Mouse (Mus musculus): Measurements from ENCODE around the gene Ripk1.
"Not testable (repeated sequence)": the region's sequence is repeated elsewhere in the genome, so short reads cannot be mapped to it uniquely, and the experiment has no call there.

Gene Ripk1

GRCm38 (mm10) chr13:34037172-34038055 lies 35.3 kb downstream of the Ripk1 start, which contains the start of gene Bphl:
Bphl (plus strand) TSS chr13:34037597.
- CTCF ChIA-PET, result no interaction called here

- CTCF ChIA-PET, result no interaction called here
Observed at GRCm38 (mm10) chr13:34038056-34038432, 35.9 kb downstream of the Ripk1 start.

DNA sequence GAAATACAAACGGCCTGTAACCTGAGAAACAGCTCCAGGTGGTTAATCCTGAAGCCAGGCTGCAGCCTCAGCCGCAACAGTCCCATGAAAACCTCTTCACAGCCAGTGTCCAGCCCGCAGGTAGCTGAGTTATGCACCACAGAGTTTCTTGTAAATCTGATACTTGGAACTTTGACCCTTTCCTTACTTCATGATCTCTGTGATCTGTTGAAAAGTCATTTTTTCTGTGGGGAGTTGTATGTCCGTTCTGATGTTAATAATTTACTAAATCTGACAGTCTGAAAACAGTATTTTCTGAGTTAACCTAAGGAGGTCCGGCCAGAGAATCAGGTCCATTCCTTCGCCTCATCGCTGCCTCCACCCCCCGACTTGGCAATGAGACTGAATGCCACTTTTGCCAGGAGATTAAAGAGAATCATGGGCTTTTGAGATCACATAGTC lies 36.8 kb downstream of the Ripk1 start:
- CTCF ChIA-PET, result interaction anchor here (0.7 kb wide), 1 partner anchor 1477 kb away, joined by 3 read pairs; no protein-coding TSS in a partner anchor

- CTCF ChIA-PET, result no interaction called here
Observed at GRCm38 (mm10) chr13:34040091-34040490, 37.9 kb downstream of the Ripk1 start.

- CTCF ChIA-PET, result interaction anchor here (0.6 kb wide), 1 partner anchor 109 kb away, joined by 5 read pairs; no protein-coding TSS in a partner anchor
Observed at GRCm38 (mm10) chr13:34043716-34044393, 41.7 kb downstream of the Ripk1 start.

- CTCF ChIA-PET, result interaction anchor here (0.6 to 1.3 kb wide), 3 partner anchors 8 to 109 kb away, joined by 3 to 8 read pairs (median 4); no protein-coding TSS in a partner anchor
Observed at GRCm38 (mm10) chr13:34045511-34046249, 43.5 kb downstream of the Ripk1 start.

GRCm38 (mm10) chr13:34046421-34047012 lies 44.4 kb downstream of the Ripk1 start:
- CTCF ChIA-PET, result interaction anchor here (1.3 kb wide), 1 partner anchor 108 kb away, joined by 8 read pairs; no protein-coding TSS in a partner anchor

DNA sequence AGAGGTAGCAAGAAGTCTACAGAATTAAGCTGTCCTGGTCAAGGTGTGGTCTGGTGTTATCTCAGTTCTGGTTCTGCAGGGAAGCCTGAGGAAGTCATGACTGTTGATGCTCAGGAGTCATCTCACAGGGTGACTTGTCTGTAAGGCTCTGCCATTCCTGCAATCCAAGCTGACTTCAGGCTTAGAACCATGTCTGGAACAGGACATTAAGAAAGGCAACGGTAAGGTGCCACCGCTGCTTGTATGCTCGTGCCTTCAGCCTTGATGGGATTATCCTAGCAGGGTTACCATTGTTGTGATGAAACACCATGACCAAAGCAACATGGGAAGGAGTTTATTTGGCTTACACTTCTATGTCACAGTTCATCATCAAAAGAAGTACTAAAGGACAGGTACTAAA lies 45.4 kb downstream of the Ripk1 start:
- CTCF ChIA-PET, result no interaction called here

DNA sequence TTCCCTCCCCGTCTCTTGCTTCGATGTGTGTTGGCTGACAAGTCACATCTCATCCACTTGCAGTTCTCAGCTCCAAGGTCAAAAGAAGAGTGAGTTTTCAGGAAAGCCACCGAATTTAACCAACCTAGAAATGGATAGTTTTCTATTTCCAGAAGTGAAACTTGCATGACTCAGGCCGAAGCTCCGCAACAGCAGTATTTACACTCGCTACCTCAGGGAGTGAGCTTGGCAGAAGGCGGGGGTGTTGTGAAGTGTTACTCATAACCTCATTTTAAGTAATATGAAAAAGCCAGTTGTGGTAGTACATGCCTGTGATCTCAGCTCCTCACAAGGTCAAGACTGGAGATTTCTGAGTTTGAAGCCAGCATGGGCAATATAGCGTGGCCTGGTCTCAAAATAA lies 48.3 kb downstream of the Ripk1 start:
- CTCF ChIA-PET, result interaction anchor here (0.6 to 1.2 kb wide), 2 partner anchors 104 to 743 kb away, joined by 3 to 4 read pairs; no protein-coding TSS in a partner anchor

- CTCF ChIA-PET, result no interaction called here
Observed at GRCm38 (mm10) chr13:34051692-34052091, 49.5 kb downstream of the Ripk1 start.

DNA sequence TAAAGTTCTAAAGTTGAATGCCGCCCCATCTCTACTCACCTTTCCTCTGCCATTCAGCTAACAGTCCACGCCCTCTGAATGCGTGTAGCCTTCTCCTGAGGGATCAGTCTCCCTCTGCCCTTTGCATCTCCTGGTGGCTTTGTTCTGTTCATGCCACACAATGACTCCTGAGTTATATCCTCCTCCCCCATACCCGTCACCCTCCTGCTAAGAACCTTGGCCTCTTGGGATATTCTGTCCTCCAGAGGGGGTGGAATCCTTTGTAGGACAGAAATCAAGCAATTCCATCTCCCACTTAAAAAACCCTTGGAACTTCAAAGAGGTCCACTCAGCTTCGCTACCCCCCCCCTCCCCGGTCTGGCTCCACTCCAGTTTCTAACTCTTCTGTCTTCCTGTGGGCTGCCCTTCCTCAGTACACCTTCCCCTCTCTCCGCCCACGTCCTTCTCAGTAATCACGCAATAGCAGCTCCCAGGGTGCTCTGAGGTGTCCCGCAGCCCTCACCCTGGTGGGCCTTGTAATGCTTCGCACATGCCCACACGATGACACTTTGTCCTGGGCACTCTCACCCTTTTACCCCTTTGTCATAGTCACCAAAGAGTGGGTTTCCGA lies 51.6 kb downstream of the Ripk1 start:
- CTCF ChIA-PET, result interaction anchor here (0.6 kb wide), 2 partner anchors 9 to 257 kb away, joined by 3 to 18 read pairs; no protein-coding TSS in a partner anchor

DNA sequence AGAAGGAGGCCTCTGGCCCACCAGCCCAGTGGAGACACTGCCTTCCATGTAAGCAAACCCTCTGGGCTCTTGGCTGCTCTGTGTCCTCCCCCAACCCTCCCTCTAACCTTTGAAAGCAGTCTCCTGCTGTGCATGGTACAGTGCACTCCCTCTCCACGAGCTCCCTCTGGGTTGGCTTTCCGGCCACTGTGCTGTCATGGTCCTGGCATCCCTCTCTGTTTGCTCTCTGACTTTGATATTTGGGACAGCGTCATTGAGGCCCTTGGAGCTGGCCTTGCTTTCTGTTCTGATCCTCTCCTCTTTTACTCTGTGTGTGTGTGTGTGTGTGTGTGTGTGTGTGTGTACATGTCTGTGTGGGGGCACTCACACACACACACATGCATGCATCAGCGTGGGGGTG lies 52.2 kb downstream of the Ripk1 start:
- CTCF ChIA-PET, result interaction anchor here (0.6 to 1.0 kb wide), 4 partner anchors 22 to 257 kb away, joined by 3 to 18 read pairs (median 4); no protein-coding TSS in a partner anchor

DNA sequence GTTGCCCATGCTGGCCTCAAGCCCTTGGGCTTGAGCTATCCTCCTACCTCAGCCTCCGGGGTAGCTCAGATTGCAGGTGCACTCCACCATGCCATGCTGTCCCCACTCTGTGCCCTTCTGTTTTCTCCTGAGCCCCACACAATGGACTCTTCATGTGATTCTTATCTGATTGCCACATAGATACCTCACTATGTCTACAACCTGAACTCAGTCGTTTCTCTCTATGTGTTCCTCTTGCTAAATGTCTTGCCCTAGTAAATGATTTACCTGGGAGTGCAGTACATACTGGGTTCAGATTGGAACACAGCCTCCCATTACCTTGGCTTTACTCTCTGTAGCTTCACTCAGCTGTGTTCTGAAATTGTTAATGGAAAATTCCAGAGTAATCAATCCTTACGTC lies 52.8 kb downstream of the Ripk1 start:
- CTCF ChIA-PET, result interaction anchor here (0.6 to 1.0 kb wide), 3 partner anchors 22 to 74 kb away, joined by 3 to 4 read pairs (median 3); no protein-coding TSS in a partner anchor

- CTCF ChIA-PET, result interaction anchor here (0.5 kb wide), 1 partner anchor 88 kb away, joined by 5 read pairs; no protein-coding TSS in a partner anchor
Observed at GRCm38 (mm10) chr13:34057252-34057651, 55.1 kb downstream of the Ripk1 start.

GRCm38 (mm10) chr13:34060061-34060460 lies 57.9 kb downstream of the Ripk1 start:
- CTCF ChIA-PET, result no interaction called here

GRCm38 (mm10) chr13:34062466-34062865 lies 60.3 kb downstream of the Ripk1 start:
- CTCF ChIA-PET, result no interaction called here

DNA sequence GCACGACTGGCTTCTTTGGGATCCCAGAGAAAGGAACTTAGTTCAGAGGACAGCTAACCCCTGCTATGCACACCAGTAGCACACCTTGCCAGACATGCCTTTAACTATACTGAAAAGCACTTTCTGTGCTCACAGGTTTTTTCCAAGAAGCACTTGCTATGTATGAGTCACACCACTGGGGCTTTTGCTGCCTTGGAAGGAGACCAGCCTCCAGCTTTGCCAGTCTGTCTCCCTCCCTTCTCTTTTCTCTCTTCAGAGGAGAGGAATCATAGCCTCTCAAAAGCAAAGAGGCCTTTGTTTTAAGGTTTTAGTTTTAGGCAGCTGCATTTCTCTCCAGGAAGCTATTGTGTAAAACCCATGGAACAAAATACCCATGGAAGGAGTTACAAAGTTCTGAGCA lies 64.2 kb downstream of the Ripk1 start:
- CTCF ChIA-PET, result no interaction called here

GRCm38 (mm10) chr13:34070296-34070695 lies 68.1 kb downstream of the Ripk1 start:
- CTCF ChIA-PET, result no interaction called here

DNA sequence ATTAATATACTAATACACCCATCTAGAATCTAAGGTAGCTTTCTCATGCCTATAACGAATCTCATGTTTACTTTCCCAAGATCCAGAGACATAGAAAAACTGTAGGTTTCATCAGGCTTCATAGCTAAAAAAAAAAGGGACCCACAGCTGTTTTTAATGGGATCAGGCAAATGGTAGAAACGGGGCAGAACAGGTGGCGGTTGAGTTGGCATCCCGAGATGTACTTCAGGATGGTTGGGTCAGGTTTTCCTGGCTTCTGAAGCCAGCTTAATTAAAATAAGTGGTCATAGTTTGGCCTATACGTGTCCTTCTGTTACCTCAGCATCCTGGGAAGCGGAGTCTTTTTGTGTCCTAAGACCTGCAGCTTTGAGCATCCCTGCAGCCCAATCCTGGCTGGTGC lies 69.7 kb downstream of the Ripk1 start:
- CTCF ChIA-PET, result no interaction called here

- CTCF ChIA-PET, result interaction anchor here (1.0 kb wide), 1 partner anchor 12 kb away, joined by 16 read pairs; no protein-coding TSS in a partner anchor
Observed at GRCm38 (mm10) chr13:34072847-34073246, 70.7 kb downstream of the Ripk1 start.

DNA sequence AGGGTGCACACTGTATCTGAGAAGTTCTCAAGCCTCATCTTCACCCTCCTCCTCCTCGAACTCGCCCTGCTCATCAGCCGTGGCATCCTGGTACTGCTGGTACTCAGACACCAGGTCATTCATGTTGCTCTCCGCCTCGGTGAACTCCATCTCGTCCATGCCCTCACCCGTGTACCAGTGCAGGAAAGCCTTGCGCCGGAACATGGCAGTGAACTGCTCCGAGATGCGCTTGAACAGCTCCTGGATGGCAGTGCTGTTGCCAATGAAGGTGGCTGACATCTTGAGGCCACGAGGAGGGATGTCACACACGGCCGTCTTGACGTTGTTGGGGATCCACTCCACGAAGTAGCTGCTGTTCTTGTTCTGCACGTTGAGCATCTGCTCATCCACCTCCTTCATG lies 72.3 kb downstream of the Ripk1 start:
- CTCF ChIA-PET, result not testable (repeated sequence)

All from spleen, embryonic (tissue).